Mouse (Mus musculus): ENCODE results near the gene Olfr1358. TPM values are rescaled to one million over a fixed set of nuclear protein-coding genes. Genes with fewer than 3 reads are reported as not detected.
"Not testable (repeated sequence)": the region's sequence is repeated elsewhere in the genome, so short reads cannot be mapped to it uniquely, and the experiment has no call there.

Gene Olfr1358
- not detected for total RNA-seq (2021)
- long read RNA-seq, experiment 1, result 0 reads
- long read RNA-seq, experiment 2, result 0 reads

DNA sequence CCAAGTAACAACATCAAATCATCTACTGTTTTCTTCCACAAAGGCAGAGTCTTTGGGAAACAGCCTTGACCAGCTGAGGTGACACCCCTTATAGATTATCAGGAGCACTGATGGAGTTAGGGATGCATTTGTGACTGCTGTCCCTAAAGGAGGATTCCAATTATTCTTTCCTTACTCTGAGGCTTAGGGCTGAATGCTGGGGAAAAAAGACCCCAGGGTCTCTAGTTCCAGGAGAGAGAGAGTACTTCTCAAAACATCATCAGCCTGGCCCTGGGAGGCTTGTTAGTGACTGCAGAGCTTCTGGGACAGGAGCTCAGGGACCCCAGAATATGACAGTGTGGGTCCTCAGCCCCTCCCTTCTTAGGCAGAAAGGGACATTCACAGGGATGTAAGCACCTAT is at the start of gene Olfr1358:
TSS of gene Olfr1358 (plus strand) at position 301 of the 400 bp plus-strand sequence.
- Histone ChIP-seq H3K4me3 (no peak within 1 kb of the TSS), H3K27ac (no peak within 1 kb of the TSS)
- TF ChIP-seq CTCF (conservative IDR thresholded peaks at IDR 0.05), result no peak
- DNase-seq (ENCODE audit: low spot score in 2 of 2), result no peak

DNA sequence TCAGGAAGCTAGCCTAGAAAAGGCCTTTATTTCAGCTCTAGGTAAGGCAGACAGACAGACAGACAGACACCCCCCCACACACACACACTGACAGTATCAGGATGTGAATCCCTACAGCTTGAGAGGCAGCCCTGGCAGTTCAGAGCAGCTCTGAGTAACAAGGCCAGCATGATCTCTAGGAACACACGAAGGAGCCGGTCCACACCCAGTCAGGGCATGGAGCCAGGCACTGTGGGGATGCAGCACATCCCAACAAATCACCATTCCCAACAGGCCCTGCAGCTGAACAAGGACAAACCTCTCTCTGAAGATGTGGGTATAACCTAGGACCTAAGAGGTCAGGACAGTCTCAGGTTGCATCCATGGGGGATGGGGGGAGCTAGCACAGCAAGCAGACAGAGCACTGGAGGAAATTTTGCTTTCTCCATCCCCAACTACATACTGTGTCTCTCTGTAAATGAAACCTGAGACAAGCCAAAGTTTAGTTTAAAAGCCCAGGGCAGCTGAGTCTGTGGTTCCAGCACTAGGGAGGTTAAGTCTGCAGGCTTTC is 49.4 kb upstream of the Olfr1358 start:
- no peak for DNase-seq (ENCODE audit: low spot score in 2 of 2)
- no peak for TF ChIP-seq CTCF (conservative IDR thresholded peaks at IDR 0.05)

DNA sequence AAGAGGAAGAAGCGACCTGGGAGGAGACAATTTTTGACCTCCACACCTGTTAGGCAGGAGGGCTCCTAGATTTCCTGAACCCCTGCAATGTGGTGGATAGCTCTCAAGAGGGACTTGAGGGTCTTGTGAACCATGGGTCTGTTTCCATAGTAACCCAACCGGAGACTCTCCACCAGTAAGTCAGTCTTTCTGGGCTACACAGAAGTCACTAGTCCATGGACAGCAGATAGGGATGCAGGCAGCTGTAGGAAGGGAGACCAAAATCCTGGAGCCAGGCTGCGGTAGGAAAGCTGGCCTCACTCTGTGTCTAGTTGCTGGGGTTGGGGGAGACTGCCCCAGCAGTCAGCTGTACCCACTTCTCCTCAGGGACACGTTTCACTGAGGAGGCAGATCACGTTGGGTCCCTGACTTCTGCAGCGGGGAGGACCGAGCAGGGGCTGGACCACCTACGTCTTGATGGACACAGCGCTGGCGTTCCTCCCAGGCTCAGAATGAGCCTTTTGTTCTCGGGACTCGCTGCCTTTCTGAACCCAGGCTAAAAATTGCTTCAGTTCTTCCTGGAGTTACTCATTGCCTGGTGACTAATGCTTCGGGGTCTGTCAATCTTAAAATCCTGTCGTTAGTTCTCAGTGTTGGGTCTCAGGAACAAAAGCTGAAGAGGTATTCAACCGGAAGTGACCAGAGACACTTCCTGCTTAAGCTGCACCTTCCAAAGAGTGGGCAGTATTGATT is 46.5 kb upstream of the Olfr1358 start:
- Histone ChIP-seq H3K27ac (peak overlapping the region; percentile 65), H3K4me3 (no peak overlapping the region; the same call in 1 of the 2 replicates)
- no peak for TF ChIP-seq CTCF (conservative IDR thresholded peaks at IDR 0.05)
- DNase-seq (ENCODE audit: low spot score in 2 of 2), result no peak

More for the DNA sequence above, 49.4 kb upstream of the Olfr1358 start:
- Histone ChIP-seq H3K27ac (no peak overlapping the region), H3K4me3 (no peak overlapping the region)

GRCm38 (mm10) chr10:78472046-78472445 is 45.2 kb upstream of the Olfr1358 start:
- no peak overlapping the region for H3K4me3 ChIP-seq
- no peak for DNase-seq (ENCODE audit: low spot score in 2 of 2)
- TF ChIP-seq CTCF (conservative IDR thresholded peaks at IDR 0.05), result no peak
- no peak overlapping the region for H3K27ac ChIP-seq

DNA sequence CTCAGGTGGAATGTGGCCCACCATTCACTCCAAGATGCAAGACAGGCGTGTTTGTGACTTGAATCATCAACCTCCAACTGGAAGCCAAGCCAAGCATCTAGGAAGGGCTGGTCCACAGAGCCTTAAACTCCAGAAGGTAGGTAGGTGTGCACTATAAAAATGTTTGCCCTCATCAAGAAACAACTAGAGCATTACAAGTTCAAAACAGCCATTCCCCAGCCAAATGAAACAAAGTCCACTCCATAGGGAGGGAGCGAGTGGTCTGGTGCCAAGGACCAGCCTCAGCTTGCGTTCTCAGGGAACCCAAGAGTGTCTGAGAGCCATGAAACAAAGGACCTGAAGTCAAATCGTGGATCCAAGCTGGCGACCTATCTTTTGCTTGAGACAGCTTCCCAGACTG is 43.8 kb upstream of the Olfr1358 start:
- Histone ChIP-seq H3K4me3 (no peak overlapping the region), H3K27ac (no peak overlapping the region)
- no peak for TF ChIP-seq CTCF (conservative IDR thresholded peaks at IDR 0.05)
- no peak for DNase-seq (ENCODE audit: low spot score in 2 of 2)

- Histone ChIP-seq H3K4me3 (no peak overlapping the region), H3K27ac (no peak overlapping the region)
- DNase-seq (ENCODE audit: low spot score in 2 of 2), result no peak
- TF ChIP-seq CTCF (conservative IDR thresholded peaks at IDR 0.05), result no peak
Observed at GRCm38 (mm10) chr10:78474759-78475158, 42.5 kb upstream of the Olfr1358 start.

GRCm38 (mm10) chr10:78476821-78477220 is 40.4 kb upstream of the Olfr1358 start:
- no peak for TF ChIP-seq CTCF (conservative IDR thresholded peaks at IDR 0.05)
- DNase-seq (ENCODE audit: low spot score in 2 of 2), result no peak
- H3K27ac ChIP-seq, result no peak overlapping the region
- no peak overlapping the region for H3K4me3 ChIP-seq

DNA sequence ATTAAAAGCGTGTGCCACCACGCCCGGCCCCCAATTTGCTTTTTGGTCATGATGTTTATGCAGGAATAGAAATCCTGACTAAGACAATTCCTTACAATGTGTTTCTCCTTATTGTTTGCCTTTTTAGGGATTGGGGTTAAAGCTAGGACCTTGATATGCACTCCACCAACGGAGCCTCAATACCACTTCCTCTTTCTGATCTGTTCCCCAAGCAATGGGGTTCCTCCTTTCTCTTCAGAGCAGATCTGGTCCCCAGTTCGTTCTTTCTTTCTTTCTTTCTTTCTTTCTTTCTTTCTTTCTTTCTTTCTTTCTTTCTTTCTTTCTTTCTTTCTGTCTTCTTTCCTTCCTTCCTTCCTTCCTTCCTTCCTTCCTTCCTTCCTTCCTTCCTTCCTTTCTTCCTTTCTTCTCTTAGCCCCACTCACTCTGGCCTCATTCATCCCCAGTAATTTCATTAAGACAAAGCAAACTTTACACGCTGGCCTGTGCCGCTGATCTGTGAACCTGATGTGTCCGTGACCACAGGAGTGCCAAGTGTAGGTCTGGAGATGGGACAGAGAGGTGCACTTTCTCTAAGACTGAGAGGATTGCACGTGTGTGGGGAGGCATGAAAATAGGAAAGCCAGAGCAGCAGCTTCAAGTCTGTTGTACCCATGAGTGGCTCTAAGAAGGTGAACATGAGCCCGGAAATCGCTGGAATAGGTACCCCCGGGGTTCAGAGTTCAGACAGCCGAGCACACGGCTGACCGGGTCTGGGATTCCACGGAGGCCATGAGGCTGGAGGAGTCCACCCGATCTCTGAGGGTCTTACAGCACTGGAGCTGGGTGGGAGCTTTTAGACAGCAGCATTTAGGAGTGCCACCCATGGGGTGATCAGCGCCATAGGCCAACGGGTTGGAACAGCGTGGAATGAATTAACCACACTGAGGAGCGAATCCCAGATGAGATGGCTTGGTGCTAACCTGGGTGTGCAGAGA is 36.0 kb upstream of the Olfr1358 start:
- H3K27ac ChIP-seq, result no peak overlapping the region
- H3K4me3 ChIP-seq, result peak overlapping the region; percentile 63
- no peak for TF ChIP-seq CTCF (conservative IDR thresholded peaks at IDR 0.05)
- no peak for DNase-seq (ENCODE audit: low spot score in 2 of 2)

DNA sequence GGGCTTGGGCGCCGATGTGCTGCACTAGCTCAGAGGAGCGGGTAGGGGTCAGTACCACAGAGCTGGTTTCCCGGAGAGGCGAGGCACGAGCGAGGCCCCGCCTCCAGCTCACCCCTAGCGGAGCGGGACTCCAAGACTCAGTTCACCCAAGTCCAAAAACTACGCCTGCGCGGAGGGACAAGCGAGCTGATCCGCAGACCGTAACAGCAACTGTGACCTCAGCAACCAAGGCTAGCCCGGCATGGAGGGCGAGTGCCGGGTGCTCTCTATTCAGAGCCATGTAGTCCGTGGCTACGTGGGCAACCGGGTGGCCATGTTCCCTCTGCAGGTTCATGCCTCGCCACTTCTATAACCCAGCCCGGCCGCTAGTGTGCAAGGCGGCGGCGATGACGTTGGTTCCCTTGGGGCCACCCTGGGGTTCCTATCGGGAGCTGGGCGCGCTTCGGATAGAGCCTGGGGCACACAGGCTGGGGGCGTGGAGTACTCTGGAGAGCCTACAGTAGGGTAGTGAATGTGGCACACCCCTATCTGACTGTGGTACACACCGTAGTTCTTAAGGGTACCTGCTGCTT is 35.2 kb upstream of the Olfr1358 start:
- no peak overlapping the region for H3K27ac ChIP-seq
- TF ChIP-seq CTCF (conservative IDR thresholded peaks at IDR 0.05), result peak; percentile 61
- no peak for DNase-seq (ENCODE audit: low spot score in 2 of 2)
- H3K4me3 ChIP-seq, result peak overlapping the region; percentile 63

- DNase-seq (ENCODE audit: low spot score in 2 of 2); H3K27ac ChIP-seq; H3K4me3 ChIP-seq: not testable (repeated sequence)
Observed at GRCm38 (mm10) chr10:78485369-78485768, 31.9 kb upstream of the Olfr1358 start.

GRCm38 (mm10) chr10:78486871-78487270 is 30.4 kb upstream of the Olfr1358 start:
- no peak for TF ChIP-seq CTCF (conservative IDR thresholded peaks at IDR 0.05)
- no peak for DNase-seq (ENCODE audit: low spot score in 2 of 2)
- no peak overlapping the region for H3K4me3 ChIP-seq
- H3K27ac ChIP-seq, result no peak overlapping the region

DNA sequence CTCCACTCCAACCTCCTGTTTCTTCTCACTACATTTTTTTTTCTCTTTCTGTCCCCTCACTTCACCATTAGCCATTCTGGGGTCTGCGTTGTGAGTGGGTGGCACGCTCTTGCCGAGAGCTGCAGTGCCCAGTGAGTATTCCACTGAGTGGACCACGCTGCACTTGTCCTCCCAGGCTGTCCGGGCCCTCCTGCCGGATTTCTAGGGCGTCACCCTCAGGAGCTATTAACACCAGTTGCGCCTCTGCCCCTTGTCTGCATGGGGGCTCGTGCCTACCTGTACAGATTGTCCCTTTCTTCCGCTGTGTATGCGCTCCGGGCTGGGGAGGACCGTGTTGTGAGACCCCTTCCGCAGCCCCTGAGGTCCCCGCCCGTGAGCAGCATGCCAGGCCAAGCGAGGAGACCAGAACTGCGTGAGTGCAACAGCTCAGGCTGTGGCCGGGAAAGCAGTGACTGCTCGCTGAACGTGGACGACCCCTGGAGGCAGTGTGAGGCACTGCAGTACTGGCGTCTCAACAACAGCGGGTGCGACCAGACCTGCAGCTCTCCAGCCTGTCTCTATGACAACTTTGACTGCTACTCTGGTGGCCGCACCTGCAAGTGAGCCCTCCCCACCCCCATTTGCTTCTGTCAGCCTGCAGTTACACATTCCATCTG is 29.7 kb upstream of the Olfr1358 start:
- TF ChIP-seq CTCF (conservative IDR thresholded peaks at IDR 0.05), result peak; percentile 98
- Histone ChIP-seq H3K4me3 (peak overlapping the region; percentile 30; the same call in 1 of the 2 replicates), H3K27ac (no peak overlapping the region; the same call in 1 of the 2 replicates)
- DNase-seq (ENCODE audit: low spot score in 2 of 2), result peak; percentile 75 to 83
